Mouse (Mus musculus) neural tube, embryonic 14.5 days (tissue): ENCODE results near the gene Ect2. TPM values are rescaled to one million over a fixed set of nuclear protein-coding genes. Genes with fewer than 3 reads are reported as not detected.

Experiments
- ATAC-seq: fragments of 200-750 bp; cut with Nextera tagmentation; 2 replicates; pipeline ENCODE4 v1.8.0; 2017; ENCODE audit warnings: low read depth, mild to moderate bottlenecking, moderate TSS enrichment, moderate library complexity
- H3K27ac ChIP-seq: fragments of 300-500 bp; sonication (generic); 2 replicates; pipeline ENCODE4 v1.5.1; 2014; ENCODE audit warnings: low read depth, mild to moderate bottlenecking, control low read depth, low read length, moderate library complexity, mixed read lengths
- H3K27me3 ChIP-seq: fragments of 300-500 bp; sonication (generic); 2 replicates; pipeline ENCODE4 v1.6.1; 2014; ENCODE audit warnings: low read length; ENCODE audit not compliant: control insufficient read depth, insufficient read depth
- H3K36me3 ChIP-seq: fragments of 300-500 bp; sonication (generic); 2 replicates; pipeline ENCODE4 v1.6.1; 2014; ENCODE audit warnings: low read length, mixed read lengths; ENCODE audit not compliant: control insufficient read depth, insufficient read depth
- H3K4me1 ChIP-seq: fragments of 300-500 bp; sonication (generic); 2 replicates; pipeline ENCODE4 v1.6.1; 2014; ENCODE audit warnings: low read length; ENCODE audit not compliant: control insufficient read depth, insufficient read depth
- H3K4me2 ChIP-seq: fragments of 300-500 bp; sonication (generic); 2 replicates; pipeline ENCODE4 v1.6.1; 2014; ENCODE audit warnings: mild to moderate bottlenecking, low read depth, low read length, control low read depth
- H3K4me3 ChIP-seq: fragments of 300-500 bp; sonication (generic); 2 replicates; pipeline ENCODE4 v1.5.1; 2014; ENCODE audit warnings: low read depth, low read length, control low read depth, mixed read lengths
- H3K9ac ChIP-seq: fragments of 300-500 bp; sonication (generic); replicated peaks from 2 replicates; pipeline ENCODE4 v1.6.1; 2014; ENCODE audit warnings: low read depth, mild to moderate bottlenecking, control low read depth, low read length, mixed read lengths
- H3K9me3 ChIP-seq: fragments of 300-500 bp; sonication (generic); 2 replicates; pipeline ENCODE4 v1.6.1; 2016; ENCODE audit warnings: low read length; ENCODE audit not compliant: control insufficient read depth
- WGBS: fragments of 180-500 bp; shearing (Covaris S2); extraction: QIAGEN DNeasy Blood & Tissue Kit; methylation state at CpG from one replicate; pipeline ENCODE4 v1.1.7; 2014; 5-methylcytosine and 5-hydroxymethylcytosine counted together
- polyA plus RNA-seq: library from polyadenylated mRNA; unstranded; fragments of >200 nt; fragmentation: Nextera tagmentation; extraction: Ambion mirVana; gene quantifications from 2 replicates; pipeline ENCODE4 v1.2.1, GENCODE M21; 2014

Ect2 gene
- polyA plus RNA-seq, 1 experiment from 2014 or later: 5.1 TPM

GRCm38 (mm10) chr3:27098633-27099032, 55.0 kb downstream of the Ect2 start:
- 49% methylated on average over 6 of the region's 6 CpGs for WGBS
- Histone ChIP-seq H3K4me3 (no peak overlapping the region), H3K9me3 (no peaks in the 10 kb centered on the region), H3K27ac (no peak overlapping the region), H3K9ac (no peak overlapping the region), H3K4me1 (no peaks in the 10 kb centered on the region), H3K27me3 (no peaks in the 10 kb centered on the region), H3K4me2 (no peak overlapping the region), H3K36me3 (no peaks in the 10 kb centered on the region)
- no peak; the same call in 1 of the 2 replicates for ATAC-seq

DNA sequence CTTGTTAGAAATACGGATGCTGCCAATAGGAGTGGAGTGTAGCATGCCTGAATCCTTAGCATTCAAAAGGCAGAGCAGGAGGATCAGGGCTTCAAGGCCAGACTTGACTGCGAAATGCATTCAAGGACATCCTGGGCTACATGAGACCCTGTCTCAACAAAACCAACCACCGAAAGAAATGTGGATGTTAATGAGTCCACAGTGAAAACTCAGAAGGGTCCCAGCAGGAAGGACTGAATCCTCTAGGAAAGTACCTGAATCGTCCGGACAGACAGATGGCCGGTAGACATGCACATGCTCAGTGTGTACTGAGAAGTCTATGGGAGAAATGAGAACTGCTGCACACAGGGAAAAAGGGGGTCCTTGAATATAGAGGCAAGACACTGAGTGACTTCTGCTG, 67.5 kb downstream of the Ect2 start:
- H3K4me3 ChIP-seq: no peak overlapping the region
- no peak overlapping the region for H3K27ac ChIP-seq
- no peaks in the 10 kb centered on the region for H3K36me3 ChIP-seq
- no peak for ATAC-seq
- no peaks in the 10 kb centered on the region for H3K9me3 ChIP-seq
- H3K4me1 ChIP-seq: no peaks in the 10 kb centered on the region
- 95% methylated on average over 6 of the region's 6 CpGs for WGBS
- no peak overlapping the region for H3K4me2 ChIP-seq
- H3K9ac ChIP-seq: no peak overlapping the region
- H3K27me3 ChIP-seq: no peaks in the 10 kb centered on the region

DNA sequence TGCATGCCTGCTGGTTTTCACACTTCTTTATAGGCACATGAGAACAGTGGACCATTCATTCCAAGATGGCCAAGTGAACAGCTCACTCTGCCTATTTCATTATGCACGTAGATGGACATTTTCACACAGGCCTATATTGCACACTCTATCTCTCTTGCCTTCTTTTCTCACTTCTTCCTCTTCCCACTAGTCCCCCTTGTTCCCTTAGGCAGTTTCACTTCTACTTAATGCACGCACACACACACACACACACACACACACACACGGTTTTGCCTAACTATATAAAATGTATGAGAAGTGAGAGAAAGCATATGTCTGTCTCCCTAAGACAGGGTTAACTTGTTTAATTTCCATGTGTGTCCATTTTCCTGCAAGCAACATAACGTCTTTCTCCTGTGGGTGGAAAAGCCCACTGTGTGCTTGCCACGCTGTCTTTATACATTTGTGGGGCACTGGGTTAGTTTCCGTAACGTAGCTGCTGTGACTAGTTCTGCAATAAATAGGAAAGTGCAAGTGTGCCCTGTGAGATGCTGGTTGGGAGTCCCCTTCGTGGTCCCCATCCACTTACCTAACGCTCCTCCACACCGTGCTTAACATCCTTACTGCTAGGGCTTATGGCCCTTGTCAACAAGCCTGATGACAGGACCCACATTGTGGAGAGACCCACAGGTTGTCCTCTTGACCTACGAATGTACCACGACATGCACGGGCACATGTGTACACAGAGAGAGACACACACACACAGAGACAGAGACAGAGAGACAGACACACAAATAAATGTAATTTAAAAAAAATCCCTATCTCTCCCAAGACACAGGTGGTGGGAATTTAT, 72.2 kb downstream of the Ect2 start:
- Histone ChIP-seq H3K4me1 (no peaks in the 10 kb centered on the region), H3K9me3 (no peaks in the 10 kb centered on the region), H3K9ac (no peak overlapping the region), H3K4me3 (no peak overlapping the region), H3K27ac (no peak overlapping the region), H3K4me2 (no peak overlapping the region), H3K27me3 (no peaks in the 10 kb centered on the region), H3K36me3 (no peaks in the 10 kb centered on the region)
- no peak for ATAC-seq
- 93% methylated on average over 13 of the region's 13 CpGs for WGBS

- H3K27ac ChIP-seq: no peak overlapping the region
- ATAC-seq: no peak
- 78% methylated on average over 7 of the region's 7 CpGs for WGBS
Observed at GRCm38 (mm10) chr3:27080061-27080770, 73.5 kb downstream of the Ect2 start.

DNA sequence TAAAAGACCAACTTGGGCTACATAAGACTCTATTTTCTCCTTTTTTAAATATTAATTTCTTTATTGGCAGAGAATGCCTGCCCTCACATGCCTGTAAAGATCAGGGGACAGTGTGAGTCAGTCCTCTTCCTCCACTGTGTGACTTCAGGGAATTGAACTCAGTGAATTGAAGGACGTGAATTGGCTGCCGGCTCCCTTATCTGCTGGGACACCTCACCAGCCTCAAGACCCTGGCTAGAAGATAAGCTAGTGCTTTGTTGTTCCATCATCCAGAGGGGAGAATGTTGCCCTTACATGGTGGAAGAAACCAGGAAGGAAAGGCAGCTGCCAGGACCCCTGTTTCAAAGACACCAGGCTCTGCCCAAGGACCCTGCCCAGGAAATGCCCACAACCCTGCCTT, 79.8 kb downstream of the Ect2 start:
- H3K9ac ChIP-seq: no peak overlapping the region
- H3K27me3 ChIP-seq: no peaks in the 10 kb centered on the region

More at GRCm38 (mm10) chr3:27080061-27080770, 73.5 kb downstream of the Ect2 start:
- Histone ChIP-seq H3K9ac (no peak overlapping the region), H3K4me2 (no peak overlapping the region), H3K36me3 (no peaks in the 10 kb centered on the region), H3K9me3 (no peaks in the 10 kb centered on the region), H3K27me3 (no peaks in the 10 kb centered on the region), H3K4me3 (no peak overlapping the region), H3K4me1 (no peaks in the 10 kb centered on the region)

DNA sequence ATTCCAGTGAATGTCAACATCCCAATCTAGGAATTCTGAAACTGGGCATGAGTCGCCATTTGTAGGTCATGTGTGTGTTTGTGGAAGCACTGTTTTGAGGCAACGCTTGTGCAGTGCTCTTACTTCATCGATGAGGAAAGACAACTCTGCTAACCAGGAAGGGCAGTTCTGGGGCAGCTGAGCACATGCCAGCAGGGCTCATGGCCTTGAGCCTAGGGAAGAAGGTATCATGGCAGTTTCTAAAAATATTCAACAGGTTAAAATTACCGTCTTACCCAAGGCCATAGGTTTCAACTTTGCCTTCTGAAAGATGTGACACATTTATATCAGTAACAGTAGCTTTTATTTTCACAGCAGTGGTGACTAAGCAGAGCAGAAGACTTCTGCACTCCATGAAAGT, 82.0 kb downstream of the Ect2 start:
- 95% methylated on average over 4 of the region's 4 CpGs for WGBS
- Histone ChIP-seq H3K27me3 (no peaks in the 10 kb centered on the region), H3K4me1 (peaks cover 3% of the 10 kb centered on the region; the same call in 1 of the 2 replicates), H3K27ac (no peak overlapping the region), H3K9me3 (no peaks in the 10 kb centered on the region), H3K4me2 (no peak overlapping the region), H3K4me3 (no peak overlapping the region), H3K36me3 (no peaks in the 10 kb centered on the region), H3K9ac (no peak overlapping the region)
- no peak for ATAC-seq

More for the DNA sequence above, 79.8 kb downstream of the Ect2 start:
- Histone ChIP-seq H3K4me1 (peaks cover 3% of the 10 kb centered on the region; the same call in 1 of the 2 replicates), H3K4me3 (no peak overlapping the region), H3K4me2 (no peak overlapping the region), H3K27ac (no peak overlapping the region), H3K36me3 (no peaks in the 10 kb centered on the region), H3K9me3 (no peaks in the 10 kb centered on the region)
- 88% methylated on average over 2 of the region's 2 CpGs for WGBS
- ATAC-seq: no peak

GRCm38 (mm10) chr3:27070340-27070739, 83.3 kb downstream of the Ect2 start:
- Histone ChIP-seq H3K4me3 (no peak overlapping the region), H3K9me3 (no peaks in the 10 kb centered on the region), H3K4me1 (peaks cover 3% of the 10 kb centered on the region; the same call in 1 of the 2 replicates), H3K27ac (0 out of 2 replicates have a peak overlapping the region, but pooled peaks have one; percentile 22), H3K9ac (no peak overlapping the region), H3K4me2 (peak overlapping the region; percentile 11; the same call in 1 of the 2 replicates), H3K27me3 (no peaks in the 10 kb centered on the region), H3K36me3 (no peaks in the 10 kb centered on the region)
- WGBS: 37% methylated on average over 9 of the region's 9 CpGs
- peak; percentile 77 for ATAC-seq

GRCm38 (mm10) chr3:27067206-27067605, 86.5 kb downstream of the Ect2 start:
- H3K9me3 ChIP-seq: no peaks in the 10 kb centered on the region
- H3K9ac ChIP-seq: no peak overlapping the region
- no peak for ATAC-seq

DNA sequence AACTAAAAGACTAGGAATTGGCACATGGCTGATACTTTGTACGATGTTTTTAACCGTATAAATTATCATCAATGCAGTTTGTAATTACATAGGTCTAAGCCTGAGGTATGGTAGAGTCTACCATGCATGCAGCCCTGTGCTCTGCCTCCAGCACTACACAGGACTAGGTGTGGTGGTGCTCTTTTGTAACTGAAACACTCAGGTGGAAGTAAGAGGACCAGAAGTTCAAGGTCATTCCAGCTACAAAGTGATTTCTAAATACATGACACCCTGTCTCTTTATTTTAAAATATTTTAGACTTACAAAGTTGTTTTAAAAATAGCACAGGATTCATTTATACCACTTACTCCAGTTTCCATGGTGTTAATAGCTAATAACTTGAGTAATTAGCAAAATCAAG, 88.8 kb downstream of the Ect2 start:
- H3K4me3 ChIP-seq: no peak overlapping the region
- H3K4me1 ChIP-seq: no peaks in the 10 kb centered on the region
- H3K36me3 ChIP-seq: no peaks in the 10 kb centered on the region
- no peak overlapping the region for H3K27ac ChIP-seq
- H3K9ac ChIP-seq: no peak overlapping the region
- ATAC-seq: no peak
- H3K9me3 ChIP-seq: no peaks in the 10 kb centered on the region
- 86% methylated on average over 2 of the region's 2 CpGs for WGBS
- no peak overlapping the region for H3K4me2 ChIP-seq
- no peaks in the 10 kb centered on the region for H3K27me3 ChIP-seq

More at GRCm38 (mm10) chr3:27067206-27067605, 86.5 kb downstream of the Ect2 start:
- Histone ChIP-seq H3K4me1 (peaks cover 3% of the 10 kb centered on the region; the same call in 1 of the 2 replicates), H3K4me2 (no peak overlapping the region), H3K4me3 (no peak overlapping the region), H3K36me3 (no peaks in the 10 kb centered on the region), H3K27ac (no peak overlapping the region), H3K27me3 (no peaks in the 10 kb centered on the region)
